Mouse (Mus musculus): ENCODE results near the gene Rabgef1. TPM values are rescaled to one million over a fixed set of nuclear protein-coding genes. Genes with fewer than 3 reads are reported as not detected.

The Rabgef1 gene
- polyA plus RNA-seq, 1 experiment = 16.4 TPM

DNA sequence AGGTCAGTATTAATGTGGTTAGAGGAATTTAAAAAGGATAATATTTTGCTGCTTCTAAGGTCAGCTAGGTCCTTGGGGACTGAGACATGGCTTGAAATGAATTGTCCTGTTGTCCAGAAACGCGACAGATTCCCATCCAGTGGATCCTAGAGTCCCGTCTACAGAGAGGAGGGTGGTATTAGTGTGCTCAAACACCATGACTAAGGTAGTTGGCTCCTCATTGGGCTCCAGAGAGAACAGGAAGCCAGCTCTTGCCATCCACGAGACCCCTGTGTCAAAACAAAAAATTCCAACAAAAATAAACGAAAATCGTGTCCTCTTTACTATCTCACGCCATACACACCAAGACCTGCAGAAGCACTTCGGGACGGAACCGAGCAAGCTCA is 50.2 kb downstream of the Rabgef1 start:
- DNase-seq (ENCODE audit: low read depth in 1 of 2, low spot score in 2 of 2) = no peak
- TF ChIP-seq POLR2A (IDR thresholded peaks at IDR 0.05; ENCODE audit: low read depth, low read length) (no peak), CTCF (IDR thresholded peaks at IDR 0.05; ENCODE audit: extremely low read depth, insufficient read depth, insufficient read length, insufficient replicate concordance) (no peak)
- Histone ChIP-seq H3K4me1 (ENCODE audit: control insufficient read depth, insufficient read depth, insufficient read length) (peaks cover 4% of the 10 kb centered on the region), H3K27me3 (ENCODE audit: control insufficient read depth, insufficient read depth, low read length) (no peaks in the 10 kb centered on the region), H3K36me3 (ENCODE audit: control insufficient read depth, insufficient read depth, low read length) (no peaks in the 10 kb centered on the region), H3K27ac (ENCODE audit: insufficient read depth, low read length) (peak overlapping the region; percentile 71), H3K4me3 (ENCODE audit: extremely low read depth, insufficient read depth, insufficient read length) (peak overlapping the region; percentile 88)
- under 1% methylated on average over 10 of the region's 10 CpGs for whole genome bisulfite sequencing

DNA sequence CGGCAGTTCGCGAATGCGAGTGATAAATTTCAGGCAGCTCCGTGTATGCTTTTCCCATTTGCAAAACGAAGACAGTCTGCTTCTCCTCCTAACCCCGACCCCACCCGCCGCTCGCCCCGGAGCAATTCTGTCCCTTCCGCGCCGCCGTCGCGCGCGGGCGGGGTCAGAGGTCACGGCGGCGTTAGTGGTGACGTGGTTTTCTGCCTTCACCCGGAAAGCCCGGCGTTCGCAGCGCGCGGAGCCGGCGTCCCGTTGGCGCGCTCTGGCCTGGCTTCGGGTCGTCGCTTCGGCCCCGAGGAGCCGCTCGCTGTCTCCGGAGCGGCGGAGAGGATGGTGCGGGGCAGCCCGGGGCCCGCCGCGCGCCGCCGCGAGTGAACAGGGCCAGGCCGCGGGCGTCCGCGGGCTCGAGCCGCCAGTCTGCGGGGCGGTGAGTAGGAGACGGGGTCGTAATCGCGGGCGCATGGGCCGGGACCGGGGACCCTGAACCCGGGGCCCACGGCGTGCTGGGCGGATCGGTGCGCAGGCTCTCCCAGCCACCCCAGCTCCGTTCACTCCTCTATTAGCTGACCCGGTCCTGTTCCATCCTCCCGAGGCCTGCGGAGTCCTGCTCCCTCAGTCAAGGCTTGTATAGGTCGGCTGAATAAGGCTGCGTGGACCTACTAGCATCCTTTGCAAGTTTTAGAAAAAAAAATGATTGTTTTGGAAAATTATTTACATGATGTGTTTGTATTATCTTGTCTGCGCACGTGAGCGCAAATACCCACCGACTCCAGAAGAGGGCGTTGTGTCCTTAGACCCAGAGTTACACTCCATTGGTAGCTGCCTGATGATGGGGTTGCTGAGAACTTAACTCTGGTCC is 50.8 kb downstream of the Rabgef1 start:
- under 1% methylated on average over 86 of the region's 88 CpGs for WGBS
- Histone ChIP-seq H3K27me3 (ENCODE audit: control insufficient read depth, insufficient read depth, low read length) (no peaks in the 10 kb centered on the region), H3K4me3 (ENCODE audit: extremely low read depth, insufficient read depth, insufficient read length) (peak overlapping the region; percentile 88), H3K4me1 (ENCODE audit: control insufficient read depth, insufficient read depth, insufficient read length) (peaks cover 4% of the 10 kb centered on the region), H3K36me3 (ENCODE audit: control insufficient read depth, insufficient read depth, low read length) (no peaks in the 10 kb centered on the region), H3K27ac (ENCODE audit: insufficient read depth, low read length) (peak overlapping the region; percentile 71)
- TF ChIP-seq CTCF (IDR thresholded peaks at IDR 0.05; ENCODE audit: extremely low read depth, insufficient read depth, insufficient read length, insufficient replicate concordance) = no peak
- peak; percentile 71 for TF ChIP-seq POLR2A (IDR thresholded peaks at IDR 0.05; ENCODE audit: low read depth, low read length)
- DNase-seq (ENCODE audit: low read depth in 1 of 2, low spot score in 2 of 2) = peak; percentile 76 to 90

DNA sequence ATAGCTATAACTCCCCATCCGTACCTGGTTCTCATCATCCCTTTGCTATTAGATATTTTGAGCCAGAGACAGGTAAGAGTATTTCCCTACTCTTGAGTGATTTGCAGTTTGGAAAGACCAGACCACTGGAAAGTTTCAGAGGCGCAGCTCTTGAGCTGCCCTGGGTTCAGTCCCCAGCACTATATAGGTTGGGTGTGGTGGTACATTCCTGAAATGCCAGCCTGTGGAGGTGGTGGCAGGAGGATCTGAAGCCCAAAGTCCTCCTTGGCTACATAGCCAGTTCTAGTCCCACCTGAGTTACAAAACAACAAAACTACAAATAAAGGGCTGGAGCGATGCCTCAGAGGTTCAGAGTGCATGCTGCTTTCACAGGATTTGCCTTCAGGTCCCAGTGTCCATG is 55.2 kb downstream of the Rabgef1 start:
- peaks cover 4% of the 10 kb centered on the region for H3K4me1 ChIP-seq (ENCODE audit: control insufficient read depth, insufficient read depth, insufficient read length)
- peaks cover 5% of the 10 kb centered on the region for H3K36me3 ChIP-seq (ENCODE audit: control insufficient read depth, insufficient read depth, low read length)
- WGBS = 96% methylated on average over 3 of the region's 3 CpGs
- DNase-seq (ENCODE audit: low read depth in 1 of 2, low spot score in 2 of 2) = no peak
- no peak overlapping the region for H3K4me3 ChIP-seq (ENCODE audit: extremely low read depth, insufficient read depth, insufficient read length)
- TF ChIP-seq CTCF (IDR thresholded peaks at IDR 0.05; ENCODE audit: extremely low read depth, insufficient read depth, insufficient read length, insufficient replicate concordance) (no peak), POLR2A (IDR thresholded peaks at IDR 0.05; ENCODE audit: low read depth, low read length) (no peak)
- H3K27ac ChIP-seq (ENCODE audit: insufficient read depth, low read length) = no peak overlapping the region
- no peaks in the 10 kb centered on the region for H3K27me3 ChIP-seq (ENCODE audit: control insufficient read depth, insufficient read depth, low read length)

DNA sequence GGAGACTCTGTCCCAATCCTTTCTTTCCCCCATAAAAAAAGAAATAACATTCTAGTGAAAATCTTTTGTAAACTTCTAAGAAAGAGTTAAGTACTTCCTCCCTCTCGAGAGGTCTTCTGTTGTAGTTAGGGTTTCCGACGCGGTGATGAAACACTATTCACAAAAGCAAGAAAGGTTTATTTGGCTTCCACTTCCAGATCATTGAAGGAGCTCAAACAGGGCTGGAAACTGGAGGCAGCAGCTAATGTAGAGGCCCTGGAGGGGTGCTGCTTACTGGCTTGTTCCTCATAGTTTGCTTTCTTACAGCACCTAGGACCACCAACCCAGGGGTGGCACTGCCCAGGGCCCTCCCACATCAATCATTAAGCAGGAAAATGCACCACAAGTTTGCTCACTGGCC is 56.5 kb downstream of the Rabgef1 start:
- WGBS = 34% methylated on average over 4 of the region's 4 CpGs
- Histone ChIP-seq H3K4me1 (ENCODE audit: control insufficient read depth, insufficient read depth, insufficient read length) (peaks cover 2% of the 10 kb centered on the region), H3K36me3 (ENCODE audit: control insufficient read depth, insufficient read depth, low read length) (peaks cover 17% of the 10 kb centered on the region), H3K27me3 (ENCODE audit: control insufficient read depth, insufficient read depth, low read length) (no peaks in the 10 kb centered on the region), H3K27ac (ENCODE audit: insufficient read depth, low read length) (no peak overlapping the region), H3K4me3 (ENCODE audit: extremely low read depth, insufficient read depth, insufficient read length) (no peak overlapping the region)
- DNase-seq (ENCODE audit: low read depth in 1 of 2, low spot score in 2 of 2) = no peak
- TF ChIP-seq CTCF (IDR thresholded peaks at IDR 0.05; ENCODE audit: extremely low read depth, insufficient read depth, insufficient read length, insufficient replicate concordance) = no peak
- TF ChIP-seq POLR2A (IDR thresholded peaks at IDR 0.05; ENCODE audit: low read depth, low read length) = no peak

DNA sequence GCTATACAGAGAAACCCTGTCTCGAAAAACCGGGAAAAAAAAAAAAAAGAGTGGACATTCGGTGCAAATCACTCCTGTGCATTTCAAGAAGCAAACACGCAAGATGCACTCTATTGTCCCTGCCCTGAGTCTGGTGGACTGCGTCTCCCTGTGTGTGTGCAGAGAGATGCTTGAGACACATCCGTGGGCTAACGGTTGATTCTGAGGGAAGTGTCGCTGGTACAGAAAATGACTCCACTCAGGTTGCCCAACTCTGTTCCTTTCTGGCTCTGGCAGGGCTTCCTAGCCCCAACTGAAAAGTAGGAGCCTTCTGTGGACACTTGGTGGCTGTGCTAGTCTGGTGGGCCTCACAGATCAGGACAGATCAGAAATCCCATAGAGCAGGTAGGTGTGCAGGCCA is 64.7 kb downstream of the Rabgef1 start:
- Histone ChIP-seq H3K36me3 (ENCODE audit: control insufficient read depth, insufficient read depth, low read length) (peaks cover 67% of the 10 kb centered on the region), H3K4me3 (ENCODE audit: extremely low read depth, insufficient read depth, insufficient read length) (no peak overlapping the region), H3K4me1 (ENCODE audit: control insufficient read depth, insufficient read depth, insufficient read length) (no peaks in the 10 kb centered on the region), H3K27ac (ENCODE audit: insufficient read depth, low read length) (no peak overlapping the region), H3K27me3 (ENCODE audit: control insufficient read depth, insufficient read depth, low read length) (no peaks in the 10 kb centered on the region)
- no peak for TF ChIP-seq CTCF (IDR thresholded peaks at IDR 0.05; ENCODE audit: extremely low read depth, insufficient read depth, insufficient read length, insufficient replicate concordance)
- no peak for TF ChIP-seq POLR2A (IDR thresholded peaks at IDR 0.05; ENCODE audit: low read depth, low read length)
- no peak for DNase-seq (ENCODE audit: low read depth in 1 of 2, low spot score in 2 of 2)
- 94% methylated on average over 8 of the region's 8 CpGs for WGBS

DNA sequence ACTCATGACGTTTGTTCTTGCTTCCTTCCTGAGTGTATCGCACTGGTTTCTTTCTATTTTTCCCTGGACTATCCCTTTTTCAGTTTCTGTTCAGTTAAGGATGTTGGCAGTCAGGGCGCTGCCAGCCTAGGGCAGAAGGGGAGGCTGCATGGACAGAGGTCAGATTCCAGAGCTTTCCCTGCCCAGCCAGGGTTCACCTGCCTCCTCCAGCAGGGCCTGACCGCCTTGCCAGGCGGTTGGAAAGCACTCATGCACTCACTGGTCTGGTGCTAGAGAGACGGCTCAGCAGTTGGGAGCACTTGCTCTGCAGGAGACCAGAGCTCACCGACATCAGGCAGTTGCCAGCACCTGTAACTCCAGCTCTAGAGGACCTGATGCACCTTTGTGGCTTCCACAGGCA is 67.6 kb downstream of the Rabgef1 start:
- TF ChIP-seq POLR2A (IDR thresholded peaks at IDR 0.05; ENCODE audit: low read depth, low read length) = no peak
- Histone ChIP-seq H3K4me3 (ENCODE audit: extremely low read depth, insufficient read depth, insufficient read length) (no peak overlapping the region), H3K4me1 (ENCODE audit: control insufficient read depth, insufficient read depth, insufficient read length) (no peaks in the 10 kb centered on the region), H3K36me3 (ENCODE audit: control insufficient read depth, insufficient read depth, low read length) (peaks cover 56% of the 10 kb centered on the region), H3K27ac (ENCODE audit: insufficient read depth, low read length) (no peak overlapping the region), H3K27me3 (ENCODE audit: control insufficient read depth, insufficient read depth, low read length) (no peaks in the 10 kb centered on the region)
- no peak for DNase-seq (ENCODE audit: low read depth in 1 of 2, low spot score in 2 of 2)
- 94% methylated on average over 7 of the region's 7 CpGs for WGBS

DNA sequence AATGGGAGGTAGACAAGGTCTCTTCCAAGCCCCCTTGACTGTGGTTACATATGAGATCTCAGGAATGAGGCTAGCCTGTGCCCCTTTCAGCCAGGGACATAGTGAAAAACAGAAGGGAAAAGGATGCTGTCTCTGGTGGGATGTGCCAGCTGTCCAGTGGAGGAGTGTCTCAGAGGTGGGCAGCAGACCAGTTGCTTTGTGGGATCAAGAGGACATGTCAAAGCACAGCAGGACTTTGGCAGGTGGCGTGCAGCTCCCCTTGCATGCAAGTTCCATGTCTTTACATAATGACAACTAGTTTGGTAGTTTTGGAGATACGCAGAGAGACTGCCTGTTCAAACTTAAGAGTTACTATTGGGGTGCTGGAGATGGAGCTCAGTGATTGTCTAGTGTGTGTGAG is 68.3 kb downstream of the Rabgef1 start:
- H3K4me1 ChIP-seq (ENCODE audit: control insufficient read depth, insufficient read depth, insufficient read length) = no peaks in the 10 kb centered on the region
- H3K27me3 ChIP-seq (ENCODE audit: control insufficient read depth, insufficient read depth, low read length) = no peaks in the 10 kb centered on the region
- H3K36me3 ChIP-seq (ENCODE audit: control insufficient read depth, insufficient read depth, low read length) = peaks cover 54% of the 10 kb centered on the region
- no peak overlapping the region for H3K4me3 ChIP-seq (ENCODE audit: extremely low read depth, insufficient read depth, insufficient read length)
- H3K27ac ChIP-seq (ENCODE audit: insufficient read depth, low read length) = no peak overlapping the region
- 99% methylated on average over 2 of the region's 2 CpGs for WGBS
- DNase-seq (ENCODE audit: low read depth in 1 of 2, low spot score in 2 of 2) = no peak
- TF ChIP-seq POLR2A (IDR thresholded peaks at IDR 0.05; ENCODE audit: low read depth, low read length) (no peak), CTCF (IDR thresholded peaks at IDR 0.05; ENCODE audit: extremely low read depth, insufficient read depth, insufficient read length, insufficient replicate concordance) (no peak)
